Mouse (Mus musculus): ENCODE results near the gene Vcan. TPM values are rescaled to one million over a fixed set of nuclear protein-coding genes. Genes with fewer than 3 reads are reported as not detected.

The Vcan gene
- total and polyA plus RNA-seq, 2 experiments from 2014 or later: 23.5 to 51.2 TPM

- Histone ChIP-seq H3K27me3 (ENCODE audit: insufficient read depth, low read length) (no peaks in the 10 kb centered on the region), H3K4me1 (ENCODE audit: insufficient read depth, low read length) (no peaks in the 10 kb centered on the region), H3K9me3 (ENCODE audit: low read length) (no peaks in the 10 kb centered on the region), H3K9ac (replicated peaks; ENCODE audit: low read length) (no peak overlapping the region), H3K36me3 (ENCODE audit: insufficient read depth, low read length) (no peaks in the 10 kb centered on the region), H3K4me3 (ENCODE audit: low read length) (no peak overlapping the region), H3K4me2 (ENCODE audit: low read depth, low read length) (no peak overlapping the region), H3K27ac (no peak overlapping the region)
- WGBS: 56% methylated on average over 5 of the region's 5 CpGs
- no peak for DNase-seq (ENCODE audit: low spot score)
- TF ChIP-seq CTCF (IDR thresholded peaks at IDR 0.05; ENCODE audit: low read depth): no peak
- no peak for ATAC-seq
These were observed 7.2 kb downstream of the Vcan start for GRCm38 (mm10) chr13:89735111-89735510.

GRCm38 (mm10) chr13:89726492-89726891 is 15.8 kb downstream of the Vcan start:
- 76% methylated on average over 2 of the region's 2 CpGs for WGBS
- H3K4me2 ChIP-seq (ENCODE audit: low read depth, low read length): no peak overlapping the region
- H3K4me3 ChIP-seq (ENCODE audit: low read length): no peak overlapping the region
- no peaks in the 10 kb centered on the region for H3K27me3 ChIP-seq (ENCODE audit: insufficient read depth, low read length)
- DNase-seq (ENCODE audit: low spot score): no peak
- H3K36me3 ChIP-seq (ENCODE audit: insufficient read depth, low read length): no peaks in the 10 kb centered on the region; the same call in 1 of the 2 replicates
- TF ChIP-seq CTCF (IDR thresholded peaks at IDR 0.05; ENCODE audit: low read depth): no peak
- H3K9me3 ChIP-seq (ENCODE audit: low read length): no peaks in the 10 kb centered on the region
- H3K9ac ChIP-seq (replicated peaks; ENCODE audit: low read length): no peak overlapping the region
- H3K4me1 ChIP-seq (ENCODE audit: insufficient read depth, low read length): no peaks in the 10 kb centered on the region
- ATAC-seq: no peak
- H3K27ac ChIP-seq: no peak overlapping the region

- TF ChIP-seq CTCF (IDR thresholded peaks at IDR 0.05; ENCODE audit: low read depth): peak; percentile 19
- no peaks in the 10 kb centered on the region for H3K27me3 ChIP-seq (ENCODE audit: insufficient read depth, low read length)
- ATAC-seq: no peak
- H3K9ac ChIP-seq (replicated peaks; ENCODE audit: low read length): no peak overlapping the region
- H3K4me2 ChIP-seq (ENCODE audit: low read depth, low read length): no peak overlapping the region
- no peaks in the 10 kb centered on the region for H3K4me1 ChIP-seq (ENCODE audit: insufficient read depth, low read length)
- H3K9me3 ChIP-seq (ENCODE audit: low read length): no peaks in the 10 kb centered on the region
- 60% methylated on average over 3 of the region's 3 CpGs for whole genome bisulfite sequencing
- no peak for DNase-seq (ENCODE audit: low spot score)
- no peak overlapping the region for H3K27ac ChIP-seq
- H3K4me3 ChIP-seq (ENCODE audit: low read length): no peak overlapping the region
- H3K36me3 ChIP-seq (ENCODE audit: insufficient read depth, low read length): no peaks in the 10 kb centered on the region; the same call in 1 of the 2 replicates
These were observed 21.8 kb downstream of the Vcan start for GRCm38 (mm10) chr13:89720497-89720896.

GRCm38 (mm10) chr13:89709497-89710201 is 32.7 kb downstream of the Vcan start:
- Histone ChIP-seq H3K4me2 (ENCODE audit: low read depth, low read length) (no peak overlapping the region), H3K9me3 (ENCODE audit: low read length) (no peaks in the 10 kb centered on the region), H3K9ac (replicated peaks; ENCODE audit: low read length) (no peak overlapping the region), H3K4me3 (ENCODE audit: low read length) (no peak overlapping the region), H3K27me3 (ENCODE audit: insufficient read depth, low read length) (no peaks in the 10 kb centered on the region), H3K4me1 (ENCODE audit: insufficient read depth, low read length) (no peaks in the 10 kb centered on the region), H3K36me3 (ENCODE audit: insufficient read depth, low read length) (peaks cover 14% of the 10 kb centered on the region; the same call in 1 of the 2 replicates), H3K27ac (no peak overlapping the region)
- DNase-seq (ENCODE audit: low spot score) (no peak), ATAC-seq (no peak)
- no peak for TF ChIP-seq CTCF (IDR thresholded peaks at IDR 0.05; ENCODE audit: low read depth)
- WGBS: 92% methylated on average over 4 of the region's 4 CpGs

- H3K4me3 ChIP-seq (ENCODE audit: low read length): no peak overlapping the region
- TF ChIP-seq CTCF (IDR thresholded peaks at IDR 0.05; ENCODE audit: low read depth): no peak
- no peak for ATAC-seq
- peaks cover 25% of the 10 kb centered on the region; the same call in 1 of the 2 replicates for H3K36me3 ChIP-seq (ENCODE audit: insufficient read depth, low read length)
- H3K4me2 ChIP-seq (ENCODE audit: low read depth, low read length): no peak overlapping the region
- no peak overlapping the region for H3K27ac ChIP-seq
- H3K27me3 ChIP-seq (ENCODE audit: insufficient read depth, low read length): no peaks in the 10 kb centered on the region
- no peaks in the 10 kb centered on the region for H3K4me1 ChIP-seq (ENCODE audit: insufficient read depth, low read length)
- WGBS: 89% methylated on average over 7 of the region's 7 CpGs
- H3K9ac ChIP-seq (replicated peaks; ENCODE audit: low read length): no peak overlapping the region
- DNase-seq (ENCODE audit: low spot score): no peak
- no peaks in the 10 kb centered on the region for H3K9me3 ChIP-seq (ENCODE audit: low read length)
These were observed 34.0 kb downstream of the Vcan start for GRCm38 (mm10) chr13:89708151-89708927.

- Histone ChIP-seq H3K4me3 (ENCODE audit: low read length) (no peak overlapping the region), H3K4me1 (ENCODE audit: insufficient read depth, low read length) (no peaks in the 10 kb centered on the region), H3K9ac (replicated peaks; ENCODE audit: low read length) (no peak overlapping the region), H3K4me2 (ENCODE audit: low read depth, low read length) (no peak overlapping the region), H3K36me3 (ENCODE audit: insufficient read depth, low read length) (peaks cover 21% of the 10 kb centered on the region; the same call in 1 of the 2 replicates), H3K27me3 (ENCODE audit: insufficient read depth, low read length) (no peaks in the 10 kb centered on the region), H3K27ac (no peak overlapping the region), H3K9me3 (ENCODE audit: low read length) (no peaks in the 10 kb centered on the region)
- no peak for TF ChIP-seq CTCF (IDR thresholded peaks at IDR 0.05; ENCODE audit: low read depth)
- DNase-seq (ENCODE audit: low spot score): no peak
- ATAC-seq: no peak
- 89% methylated on average over 4 of the region's 4 CpGs for WGBS
These were observed 39.9 kb downstream of the Vcan start for GRCm38 (mm10) chr13:89702395-89702794.

All from hindbrain, postnatal 0 days (tissue).